Mouse (Mus musculus): ENCODE data around the gene Acp7.

Gene Acp7

DNA sequence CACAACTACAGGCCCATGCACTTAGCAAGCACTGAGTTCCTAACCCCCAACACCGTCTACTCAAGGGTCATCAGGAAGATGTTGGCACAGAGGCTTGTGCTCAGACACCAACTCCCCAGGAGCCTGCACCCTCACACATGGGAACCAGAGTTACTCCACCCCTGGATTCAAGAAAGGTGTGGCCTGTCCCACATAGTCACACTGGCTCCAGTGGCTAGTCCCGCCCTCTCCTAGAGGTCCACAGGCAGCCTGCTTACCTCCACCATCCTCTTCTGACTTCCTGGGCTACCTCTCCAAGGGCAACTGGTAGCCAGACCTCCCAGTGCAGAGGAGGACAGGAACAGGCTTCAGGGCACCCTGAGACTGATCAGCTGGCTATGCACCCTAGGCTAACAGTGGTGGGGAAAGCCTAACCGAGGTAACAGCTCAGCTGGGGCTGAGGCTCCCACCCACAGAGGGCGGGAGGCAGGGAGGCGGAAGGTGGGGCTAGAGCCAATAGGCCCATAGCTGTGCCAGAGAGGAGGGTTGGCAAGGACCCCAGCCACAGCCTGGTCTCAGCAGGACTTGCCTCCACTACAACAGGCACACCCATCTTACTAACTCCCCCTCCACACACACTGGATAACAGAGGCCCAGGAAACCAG, 54.7 kb downstream of the Acp7 start:
- DNase-seq (ENCODE audit: low read depth, low spot score) = no peak

DNA sequence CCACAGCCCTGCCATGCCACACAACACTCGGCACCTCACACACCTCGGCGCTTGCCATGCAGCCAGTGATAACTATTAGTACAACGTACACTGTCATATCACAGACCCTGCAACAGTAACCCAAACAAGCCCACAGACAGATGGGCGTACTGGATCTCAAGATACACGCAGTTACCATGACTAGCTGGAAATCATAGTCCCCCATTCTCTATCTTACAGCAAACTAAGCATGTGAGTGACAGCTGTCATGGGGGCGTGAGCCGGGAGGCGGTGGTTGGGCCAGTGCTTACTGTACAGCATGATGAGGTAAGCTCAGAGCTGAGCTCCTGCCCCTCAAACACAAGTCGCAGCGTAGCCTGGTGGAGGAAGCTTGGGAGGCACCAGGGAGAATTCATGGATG, 55.5 kb downstream of the Acp7 start:
- DNase-seq (ENCODE audit: low read depth, low spot score) = no peak

DNA sequence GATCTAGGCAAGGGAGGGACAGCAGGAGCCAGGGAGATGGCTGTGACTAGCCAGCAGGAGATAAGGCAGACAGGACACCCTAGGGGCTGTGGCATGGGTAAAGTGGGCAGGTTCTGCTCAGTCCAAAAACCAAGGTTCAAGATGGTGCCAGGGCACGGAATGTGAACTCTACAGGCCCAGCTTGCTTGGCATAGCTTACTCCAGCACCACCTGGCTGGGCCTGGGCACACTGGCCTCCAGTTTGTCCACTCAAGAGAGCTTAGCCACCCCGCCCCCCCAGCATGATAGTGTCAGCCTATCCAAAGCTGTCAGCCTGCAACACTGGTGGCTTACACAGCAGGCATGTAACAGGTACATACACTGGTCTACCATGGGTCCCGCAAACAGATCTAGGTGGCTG, 57.9 kb downstream of the Acp7 start:
- DNase-seq (ENCODE audit: low read depth, low spot score) = no peak

DNA sequence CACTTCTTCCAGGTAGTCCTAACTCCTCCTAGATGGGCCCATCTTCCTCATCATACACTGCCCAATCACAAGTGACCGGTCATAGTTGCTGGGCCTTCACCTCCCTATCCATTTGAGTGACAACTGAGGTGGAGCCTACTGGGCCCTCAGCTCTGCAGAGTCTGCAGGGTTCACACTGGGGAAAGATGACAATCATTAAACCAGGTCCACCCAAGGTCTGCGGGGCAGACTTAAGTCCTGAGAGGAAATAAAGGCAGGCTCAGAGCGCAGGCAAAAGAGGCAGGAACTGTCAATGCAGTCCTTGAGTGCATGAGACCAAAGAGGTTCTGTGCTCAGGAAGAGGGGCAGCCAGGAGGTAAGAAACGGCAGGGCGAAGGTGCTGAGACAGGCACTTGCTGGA, 58.4 kb downstream of the Acp7 start:
- DNase-seq (ENCODE audit: low read depth, low spot score) = no peak

DNA sequence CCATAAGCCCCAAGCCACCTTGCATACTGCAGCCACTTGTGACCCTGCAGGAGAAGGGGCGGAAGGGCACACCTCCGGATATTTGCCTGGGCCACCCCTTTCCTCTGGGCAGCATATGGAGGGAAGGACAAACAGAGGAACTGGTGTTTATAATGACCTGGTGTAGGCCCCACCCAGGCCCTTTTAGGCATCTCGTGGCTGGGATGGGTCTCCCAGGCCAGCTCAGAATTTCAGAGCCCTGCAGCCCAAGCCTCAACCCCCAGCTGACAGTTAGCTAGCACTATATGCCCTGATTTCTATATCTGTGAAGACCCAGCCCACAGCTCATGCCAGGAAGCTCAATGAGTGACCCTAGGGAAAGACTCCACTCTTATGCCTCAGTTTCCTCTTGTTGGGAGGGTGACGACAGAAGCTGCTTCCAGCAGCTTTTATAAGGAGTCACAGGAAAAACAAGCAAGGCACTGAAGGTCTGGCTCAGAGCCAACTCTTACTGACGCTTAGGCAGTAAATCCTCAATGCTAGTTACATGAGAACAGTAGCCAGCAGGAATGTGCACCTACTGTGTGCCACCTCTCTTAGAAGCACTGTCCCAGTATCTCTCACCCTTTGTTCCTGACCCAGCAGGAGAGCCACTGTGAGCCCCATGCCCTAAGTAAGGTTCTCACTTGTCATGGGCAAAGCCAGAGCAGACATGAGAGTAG, 60.0 kb downstream of the Acp7 start:
- DNase-seq (ENCODE audit: low read depth, low spot score) = no peak

DNA sequence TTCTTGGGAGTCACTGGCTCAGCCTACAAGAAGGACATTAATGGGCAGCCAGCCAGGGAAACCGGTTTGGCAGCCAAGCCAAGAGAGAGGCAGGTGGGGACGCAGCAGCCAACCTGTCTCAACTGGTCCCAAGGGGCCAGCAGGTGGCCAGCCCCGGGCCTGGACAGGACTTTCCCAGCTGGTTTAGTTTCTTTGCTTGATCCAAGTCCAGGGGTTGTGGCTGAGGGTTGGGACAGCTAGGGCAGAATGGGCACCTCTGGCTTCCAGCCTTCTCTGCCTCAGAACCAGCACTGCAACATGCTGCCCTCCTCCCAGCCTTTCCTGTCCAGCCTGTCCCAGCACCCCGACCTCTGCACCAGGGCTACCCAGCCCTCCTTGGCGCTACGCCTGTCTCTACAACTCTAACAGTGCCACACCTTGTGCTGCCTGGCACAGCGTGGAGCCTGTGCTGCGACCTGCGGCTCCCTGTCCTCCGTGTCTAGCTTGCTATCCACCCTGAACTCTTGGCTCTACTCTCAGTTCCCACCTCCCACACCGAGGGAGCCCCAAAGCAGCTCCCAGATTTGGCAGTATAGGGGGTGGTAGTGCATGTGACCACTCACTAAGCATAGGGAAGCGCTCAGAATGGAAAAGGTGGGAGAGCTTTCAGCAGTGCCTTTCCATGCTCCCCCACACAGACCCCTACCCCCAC, 60.7 kb downstream of the Acp7 start:
- no peak for DNase-seq (ENCODE audit: low read depth, low spot score)

DNA sequence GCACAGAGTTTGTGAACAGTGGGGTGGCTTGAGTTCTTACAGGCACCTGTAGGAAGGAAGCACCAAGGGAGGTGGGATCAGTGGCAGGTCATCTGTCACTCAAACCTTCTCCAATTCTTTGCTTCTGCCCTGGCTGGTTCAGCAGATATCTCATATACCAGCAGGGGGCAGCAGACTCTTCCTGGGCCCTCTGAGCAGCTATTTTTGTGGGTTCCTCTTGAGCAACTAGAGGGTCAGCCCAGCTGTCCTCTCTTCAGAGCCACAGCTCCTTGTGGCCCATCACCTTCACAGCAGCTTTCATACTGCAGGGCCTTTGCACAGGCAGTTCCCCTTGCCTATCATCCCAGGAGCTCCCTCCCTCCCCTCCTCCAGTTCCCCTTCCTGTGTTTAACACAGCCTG, 62.9 kb downstream of the Acp7 start:
- DNase-seq (ENCODE audit: low read depth, low spot score) = peak; percentile 82

DNA sequence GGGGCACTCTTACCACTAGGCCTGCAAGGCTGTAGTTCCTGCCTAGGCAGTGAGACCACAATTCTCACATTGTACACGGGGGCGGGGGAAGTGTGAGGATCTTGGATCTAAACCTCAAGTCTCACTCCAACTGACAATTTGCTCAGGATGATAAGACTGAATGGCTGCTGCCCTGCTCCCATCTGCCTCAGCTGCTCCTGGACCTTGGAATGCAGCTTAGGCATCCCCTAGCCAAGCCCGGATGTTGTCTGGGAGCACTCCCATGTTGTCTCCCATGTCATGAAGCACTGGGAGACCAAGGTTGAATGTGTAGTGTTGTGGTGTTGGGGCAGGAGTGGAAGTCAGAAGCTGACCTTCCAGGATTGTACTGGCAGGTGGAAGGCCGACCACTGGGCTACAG, 63.6 kb downstream of the Acp7 start:
- DNase-seq (ENCODE audit: low read depth, low spot score) = no peak

DNA sequence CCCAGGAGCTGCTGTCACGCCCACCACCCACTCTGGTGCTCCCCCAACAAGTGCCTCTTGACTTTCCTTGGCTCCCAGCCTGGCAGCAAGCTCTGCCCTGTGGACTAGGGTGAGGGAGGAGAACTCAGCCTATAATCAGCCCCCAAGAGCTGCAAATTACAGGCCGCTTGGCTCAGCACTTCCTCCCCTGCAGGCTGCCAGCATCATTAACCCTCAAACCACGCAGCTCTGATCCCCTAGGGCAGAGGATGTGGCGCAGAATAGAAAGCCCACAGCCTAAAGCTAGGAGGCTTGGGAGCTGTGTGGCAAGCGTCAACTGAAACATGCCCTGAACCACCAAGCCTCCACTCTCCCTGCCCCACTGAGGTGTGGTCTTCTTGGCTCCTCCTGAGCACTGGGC, 65.7 kb downstream of the Acp7 start:
- no peak for DNase-seq (ENCODE audit: low read depth, low spot score)

DNA sequence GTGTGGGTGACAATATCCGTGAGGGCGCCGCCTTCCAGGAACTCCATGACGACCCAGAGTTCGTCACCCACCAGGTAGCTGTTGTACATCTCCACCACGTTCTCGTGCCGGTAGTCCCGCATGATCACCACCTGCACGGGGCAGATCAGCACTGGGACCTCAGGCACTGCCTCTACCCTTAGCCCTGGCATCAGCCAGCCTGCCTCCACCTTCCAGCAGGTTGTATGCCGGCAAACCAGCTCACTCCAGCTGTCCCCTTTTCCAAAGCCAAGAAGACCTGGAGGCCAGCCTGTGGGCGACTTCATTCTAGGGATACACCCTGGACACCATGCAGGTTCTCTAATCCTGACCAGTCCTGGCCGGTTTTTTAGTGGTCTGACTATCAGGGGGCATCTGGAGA, 68.2 kb downstream of the Acp7 start:
- no peak for DNase-seq (ENCODE audit: low read depth, low spot score)

DNA sequence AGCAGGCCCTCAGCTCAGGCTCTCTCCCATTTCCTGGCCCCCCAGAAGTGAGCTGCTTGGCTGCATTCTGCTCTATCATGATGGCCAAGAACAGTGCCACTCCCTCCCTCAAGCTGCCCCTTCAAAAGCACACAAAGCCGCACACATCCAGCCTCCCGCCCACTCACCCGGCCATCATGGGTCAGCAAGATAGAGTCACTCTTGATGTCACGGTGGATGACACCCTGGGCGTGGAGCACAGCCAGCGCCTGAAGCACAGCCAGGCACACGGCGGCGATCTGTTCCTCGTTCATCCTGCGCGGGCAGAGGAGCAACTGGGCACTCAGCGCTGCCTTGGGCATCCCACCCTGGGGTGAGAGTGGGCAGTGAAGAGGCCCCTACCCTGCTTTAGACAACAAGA, 68.8 kb downstream of the Acp7 start:
- no peak for DNase-seq (ENCODE audit: low read depth, low spot score)

DNA sequence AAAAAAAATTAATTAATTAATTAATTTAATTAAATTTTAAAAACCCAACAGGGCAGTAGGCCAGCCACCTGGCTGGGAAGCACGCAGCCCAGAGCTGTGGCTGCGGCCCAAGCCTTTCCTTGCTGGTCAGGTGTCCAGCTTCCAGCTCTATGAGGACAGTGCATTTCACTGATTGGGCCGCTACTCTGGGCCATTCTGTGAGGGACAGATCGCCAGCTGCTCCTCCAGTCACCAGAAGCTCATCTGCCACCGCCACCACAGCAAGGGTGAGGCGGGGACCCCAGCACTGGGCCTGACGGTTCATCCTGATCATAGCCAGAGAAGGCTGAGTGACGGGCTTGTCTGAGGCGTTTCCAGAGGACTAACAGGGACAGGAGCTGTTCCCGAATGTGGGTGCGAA, 69.2 kb downstream of the Acp7 start:
- DNase-seq (ENCODE audit: low read depth, low spot score) = no peak

DNA sequence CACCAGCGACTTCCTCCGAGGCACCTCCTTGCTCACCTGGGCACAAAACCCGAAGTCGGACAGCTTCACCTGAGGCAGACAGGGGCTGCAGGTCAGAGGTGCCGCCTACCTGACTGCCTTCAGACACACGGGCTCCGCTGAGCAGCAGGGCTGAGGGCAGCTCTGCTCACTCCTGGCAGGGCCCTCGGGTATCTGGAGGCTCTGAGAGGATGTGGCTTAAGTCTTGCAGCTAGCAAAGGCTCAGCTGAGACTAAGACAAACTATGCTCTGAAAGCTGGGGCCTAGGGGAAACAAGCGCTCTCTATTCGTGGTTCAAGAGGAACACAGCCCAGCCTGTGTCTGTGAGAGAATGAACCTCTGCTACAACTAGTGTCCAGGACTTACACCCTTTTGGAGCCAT, 70.3 kb downstream of the Acp7 start:
- no peak for DNase-seq (ENCODE audit: low read depth, low spot score)

DNA sequence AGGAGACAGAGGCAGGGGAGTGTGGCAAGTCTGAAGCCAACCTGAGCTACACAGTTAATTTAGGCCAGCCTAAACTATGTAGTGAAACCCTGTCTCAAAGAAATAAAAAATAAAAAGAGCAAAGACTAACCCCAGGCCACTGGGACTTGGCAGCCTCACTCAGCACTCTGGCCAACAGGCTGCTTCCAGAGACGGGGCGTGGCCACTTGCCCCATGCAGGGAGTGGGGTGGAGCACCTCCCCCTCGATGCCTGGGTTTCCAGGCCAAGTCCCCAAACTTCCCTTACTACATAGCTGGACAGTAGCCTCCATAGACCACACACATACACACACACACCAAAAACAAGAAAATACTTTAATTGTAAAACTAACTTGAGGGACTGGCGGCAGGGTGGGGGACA, 72.6 kb downstream of the Acp7 start:
- no peak for DNase-seq (ENCODE audit: low read depth, low spot score)

DNA sequence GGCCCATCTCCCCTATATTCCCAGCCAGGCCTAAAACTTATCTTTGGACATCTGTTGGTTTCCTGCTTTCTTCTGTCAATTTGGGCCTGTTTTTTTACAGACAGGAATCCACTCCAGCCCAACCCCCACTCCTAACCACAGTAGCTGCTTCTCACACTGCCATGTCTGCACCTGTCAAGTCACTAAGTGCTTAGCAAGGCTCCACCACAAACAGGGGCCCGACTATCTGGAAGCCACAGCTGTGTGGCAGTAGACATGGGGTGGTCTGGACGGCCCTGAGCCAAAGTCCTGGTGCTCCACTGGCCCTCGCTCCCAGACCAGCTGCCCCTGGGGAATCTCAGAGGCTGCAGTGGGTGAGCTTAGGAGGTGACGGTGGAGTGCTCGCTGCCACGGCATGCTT, 73.4 kb downstream of the Acp7 start:
- DNase-seq (ENCODE audit: low read depth, low spot score) = no peak
